Mouse (Mus musculus) intestine, postnatal 0 days (tissue): ENCODE measurements at regions not wholly inside any gene's neighbourhood (a gene's known extent, or its start where the extent isn't known, plus 50 kb on each side); places are given as distances from the start of the nearest gene placed in this dataset.

Experiments
- ATAC-seq: fragments of 200-750 bp; cut with Nextera tagmentation; 2 replicates; pipeline ENCODE4 v1.8.0; 2017; ENCODE audit warnings: mild to moderate bottlenecking, moderate TSS enrichment, moderate library complexity
- H3K27ac ChIP-seq: fragments of 300-500 bp; sonication (generic); 2 replicates; pipeline ENCODE4 v1.5.1; 2014; ENCODE audit warnings: mild to moderate bottlenecking, low read depth, low read length, moderate library complexity
- H3K27me3 ChIP-seq: fragments of 300-500 bp; sonication (generic); replicated peaks from 2 replicates; pipeline ENCODE4 v1.6.1; 2014; ENCODE audit warnings: low read length, mixed read lengths; ENCODE audit not compliant: control insufficient read depth, insufficient read depth
- H3K36me3 ChIP-seq: fragments of 300-500 bp; sonication (generic); 2 replicates; pipeline ENCODE4 v1.6.1; 2014; ENCODE audit warnings: mild to moderate bottlenecking, moderate library complexity; ENCODE audit not compliant: control insufficient read depth, insufficient read depth
- H3K4me1 ChIP-seq: fragments of 300-500 bp; sonication (generic); replicated peaks from 2 replicates; pipeline ENCODE4 v1.6.1; 2014; ENCODE audit warnings: antibody characterized with exemption, low read length, mixed read lengths; ENCODE audit not compliant: control insufficient read depth, insufficient read depth
- H3K4me2 ChIP-seq: fragments of 300-500 bp; sonication (generic); replicated peaks from 2 replicates; pipeline ENCODE4 v1.6.1; 2014; ENCODE audit warnings: low read depth, mild to moderate bottlenecking, moderate library complexity
- H3K4me3 ChIP-seq: fragments of 300-500 bp; sonication (generic); 2 replicates; pipeline ENCODE4 v1.5.1; 2014; ENCODE audit warnings: low read depth, low read length
- H3K9ac ChIP-seq: fragments of 300-500 bp; sonication (generic); 2 replicates; pipeline ENCODE4 v1.6.1; 2014; ENCODE audit warnings: mild to moderate bottlenecking, low read depth, low read length
- H3K9me3 ChIP-seq: fragments of 300-500 bp; sonication (generic); 2 replicates; pipeline ENCODE4 v1.6.1; 2016; ENCODE audit warnings: mixed run types; ENCODE audit not compliant: control insufficient read depth
- CTCF ChIP-seq: sonication (generic); IDR thresholded peaks from 2 replicates; pipeline ENCODE4 v1.5.1; 2016; ENCODE audit warnings: low read depth, mild to moderate bottlenecking, control low read depth, antibody characterized with exemption, moderate library complexity
- WGBS: fragments of 180-500 bp; shearing (Covaris S2); extraction: QIAGEN DNeasy Blood & Tissue Kit; methylation state at CpG from one replicate; pipeline ENCODE4 v1.1.7; 2014; 5-methylcytosine and 5-hydroxymethylcytosine counted together

DNA sequence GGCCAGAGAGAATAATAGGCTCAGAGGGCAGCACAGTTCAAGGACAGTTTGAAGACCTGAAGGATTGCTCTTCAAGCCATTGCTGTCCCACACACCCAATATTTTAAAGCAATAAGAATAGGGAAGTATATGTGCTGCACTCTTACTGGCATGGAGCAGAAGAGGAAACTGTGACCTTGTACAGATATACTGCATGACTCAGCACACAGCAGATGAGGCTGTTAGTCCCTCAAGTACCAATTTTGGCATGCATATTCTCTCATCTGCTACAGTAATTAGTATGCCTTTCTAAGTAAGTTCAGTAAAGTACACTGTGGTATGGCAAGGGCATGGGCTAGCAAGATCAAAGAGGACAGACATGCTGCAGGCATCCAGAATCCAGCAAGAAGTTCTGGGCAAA, 669.5 kb downstream of the Serpinb8 start:
- no peak for ATAC-seq
- Histone ChIP-seq H3K4me2 (no peak overlapping the region), H3K4me1 (no peaks in the 10 kb centered on the region), H3K36me3 (no peaks in the 10 kb centered on the region), H3K27me3 (no peaks in the 10 kb centered on the region), H3K27ac (no peak overlapping the region), H3K9ac (no peak overlapping the region), H3K9me3 (no peaks in the 10 kb centered on the region), H3K4me3 (no peak overlapping the region)
- no peak for TF ChIP-seq CTCF

GRCm38 (mm10) chr1:108282099-108282498, 692.3 kb downstream of the Serpinb8 start:
- H3K36me3 ChIP-seq = no peaks in the 10 kb centered on the region
- H3K9ac ChIP-seq = no peak overlapping the region
- H3K4me2 ChIP-seq = no peak overlapping the region
- H3K9me3 ChIP-seq = no peaks in the 10 kb centered on the region
- no peak overlapping the region for H3K4me3 ChIP-seq
- ATAC-seq = no peak
- no peaks in the 10 kb centered on the region for H3K27me3 ChIP-seq
- WGBS = 66% methylated on average over 5 of the region's 5 CpGs
- H3K27ac ChIP-seq = no peak overlapping the region
- H3K4me1 ChIP-seq = no peaks in the 10 kb centered on the region
- no peak for TF ChIP-seq CTCF

GRCm38 (mm10) chr1:108286571-108286970, 696.8 kb downstream of the Serpinb8 start:
- Histone ChIP-seq H3K9ac (no peak overlapping the region), H3K36me3 (no peaks in the 10 kb centered on the region), H3K27me3 (no peaks in the 10 kb centered on the region), H3K4me3 (no peak overlapping the region), H3K4me1 (no peaks in the 10 kb centered on the region), H3K4me2 (no peak overlapping the region), H3K9me3 (no peaks in the 10 kb centered on the region), H3K27ac (no peak overlapping the region)
- no peak for ATAC-seq
- TF ChIP-seq CTCF = no peak
- WGBS = 33% methylated on average over 1 of the region's 1 CpGs
